Mouse (Mus musculus): Measurements from ENCODE around the gene Pigt.

DNA sequence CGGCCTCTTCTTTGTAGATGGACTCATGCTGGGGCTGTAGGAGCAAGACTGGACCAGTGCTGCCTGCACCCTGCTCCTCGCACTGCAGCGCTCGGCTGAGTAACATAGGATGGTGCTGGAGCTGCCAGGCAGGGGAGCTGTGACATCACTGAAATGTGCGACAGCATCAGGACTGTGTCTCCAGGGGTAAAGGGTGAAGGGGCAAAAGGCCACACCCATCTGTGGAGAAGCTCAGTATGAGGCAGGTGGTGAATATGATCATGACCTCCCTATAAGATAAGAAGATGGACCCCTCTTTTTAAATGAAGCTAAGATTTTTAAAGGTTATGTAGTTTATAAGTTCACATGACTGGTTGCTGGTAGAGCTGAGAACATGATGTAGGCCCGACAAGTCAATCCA, 23.7 kb upstream of the Pigt start, which contains the start of gene Trp53tg5:
- TF ChIP-seq CTCF (IDR thresholded peaks at IDR 0.05; ENCODE audit: extremely low read depth, insufficient read depth, low read length) (no peak), POLR2A (IDR thresholded peaks at IDR 0.05; ENCODE audit: extremely low read depth, insufficient read depth, low read length) (no peak)

All from cortical plate, adult 2 months (tissue).